Mouse (Mus musculus) lung, postnatal 0 days (tissue): ENCODE measurements around the gene Erg.

Source experiments
- CTCF ChIP-seq: IDR thresholded peaks from 2 replicates; pipeline ENCODE4 v1.5.1; 2016; ENCODE audit warnings: antibody characterized with exemption, mild to moderate bottlenecking
- EP300 ChIP-seq: IDR thresholded peaks from 2 replicates; pipeline ENCODE4 v1.6.1; 2016; ENCODE audit warnings: antibody characterized with exemption, mild to moderate bottlenecking, control low read depth

DNA sequence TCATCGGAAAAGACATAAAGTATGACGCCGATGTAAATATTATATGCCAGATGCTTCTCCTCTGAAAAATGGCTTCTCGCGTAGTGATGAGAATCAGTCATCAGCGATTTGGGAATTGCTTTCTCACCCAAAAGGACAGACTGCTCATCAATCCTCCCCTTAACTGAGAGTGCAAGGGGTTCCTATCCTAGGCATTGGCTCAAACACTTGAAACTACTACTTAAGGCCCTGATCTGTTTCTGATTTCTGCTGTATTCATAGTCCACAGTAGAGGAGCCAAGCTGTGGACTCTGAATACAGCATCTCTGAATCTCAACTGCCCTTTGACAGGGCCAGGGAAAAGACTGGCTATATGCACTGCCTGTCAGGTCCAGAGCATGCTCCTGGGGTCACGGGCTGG lies 209.6 kb downstream of the Erg start:
- TF ChIP-seq CTCF (no peak), EP300 (no peak)
